Mouse (Mus musculus): Measurements from ENCODE around the gene Alkbh7. TPM values are rescaled to one million over a fixed set of nuclear protein-coding genes. Genes with fewer than 3 reads are reported as not detected.

Gene Alkbh7
- polyA plus RNA-seq, 1 experiment, result 59.2 TPM

- Histone ChIP-seq H3K27ac (ENCODE audit: insufficient read depth, low read depth, low read length) (no peak overlapping the region), H3K36me3 (ENCODE audit: control insufficient read depth, insufficient read depth, low read length) (no peaks in the 10 kb centered on the region), H3K4me1 (ENCODE audit: control insufficient read depth, insufficient read depth, low read length) (peaks cover 4% of the 10 kb centered on the region; the same call in 1 of the 2 replicates), H3K27me3 (replicated peaks; ENCODE audit: control insufficient read depth, insufficient read depth, low read length) (no peaks in the 10 kb centered on the region), H3K4me3 (ENCODE audit: insufficient read depth, low read depth, low read length) (no peak overlapping the region)
- no peak for DNase-seq
- TF ChIP-seq POLR2A (IDR thresholded peaks at IDR 0.05; ENCODE audit: low read depth, low read length) (no peak), CTCF (conservative IDR thresholded peaks at IDR 0.05; ENCODE audit: insufficient read depth, insufficient read length, low read depth, low read length) (no peak)
- 83% methylated on average over 7 of the region's 7 CpGs for WGBS
Measured at GRCm38 (mm10) chr17:56988441-56988840, 8.7 kb upstream of the Alkbh7 start.

DNA sequence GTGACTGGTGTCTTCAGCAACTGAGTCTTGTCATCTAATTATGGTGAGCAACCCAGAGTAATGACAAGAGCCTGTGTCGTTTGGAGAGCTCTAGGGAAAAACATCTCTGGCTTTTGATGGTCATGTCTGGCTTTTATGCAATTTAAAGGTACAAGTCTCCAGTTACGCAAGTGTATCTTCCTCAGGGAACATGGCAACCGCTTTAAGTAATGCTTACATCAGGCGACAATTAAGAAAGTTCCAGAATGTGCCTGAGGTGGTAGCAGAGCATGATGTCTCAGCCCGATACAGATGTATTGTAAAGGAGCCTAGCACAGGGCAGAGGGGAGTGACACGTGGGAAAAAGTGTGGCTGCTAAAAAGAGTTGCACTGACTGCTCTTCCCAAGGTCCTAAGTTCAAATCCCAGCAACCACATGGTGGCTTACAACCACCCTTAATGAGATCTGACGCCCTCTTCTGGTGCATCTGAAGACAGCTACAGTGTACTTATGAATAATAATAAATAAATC lies 8.2 kb upstream of the Alkbh7 start:
- WGBS, result 71% methylated on average over 7 of the region's 7 CpGs
- no peak overlapping the region for H3K4me3 ChIP-seq (ENCODE audit: insufficient read depth, low read depth, low read length)

DNA sequence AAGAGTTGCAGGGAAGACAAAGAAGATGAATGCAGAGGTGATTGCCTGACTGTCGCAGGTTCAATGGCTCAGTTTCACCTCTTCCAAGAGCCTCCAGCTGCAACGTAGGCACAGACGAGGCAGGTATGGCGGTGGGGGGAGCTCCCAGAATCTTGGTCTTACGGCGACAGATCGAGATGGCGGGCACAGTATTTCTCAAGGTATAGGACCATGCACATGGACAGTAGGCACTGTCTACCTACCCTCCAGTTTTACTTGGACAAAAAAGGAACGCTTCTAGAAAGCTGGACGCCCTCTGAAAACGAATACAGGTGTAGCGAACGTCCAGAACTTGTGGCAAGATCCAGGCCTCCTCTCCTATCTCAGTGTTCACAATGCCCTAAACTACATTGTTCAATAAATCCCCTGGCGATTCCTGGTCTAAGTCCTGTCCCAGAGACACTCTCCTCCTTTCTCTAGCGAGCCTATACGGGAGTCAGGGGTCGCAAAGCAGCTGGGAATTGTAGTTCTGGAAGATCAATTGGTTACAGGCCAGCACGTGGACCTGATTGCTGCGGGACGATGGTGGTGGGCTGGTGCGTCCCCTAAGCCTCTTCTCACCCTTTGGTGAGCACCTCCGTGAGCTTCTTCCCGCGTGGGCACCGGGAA lies 7.5 kb upstream of the Alkbh7 start:
- WGBS, result 2% methylated on average over 25 of the region's 25 CpGs
- Histone ChIP-seq H3K4me3 (ENCODE audit: insufficient read depth, low read depth, low read length) (peak overlapping the region; percentile 69), H3K36me3 (ENCODE audit: control insufficient read depth, insufficient read depth, low read length) (no peaks in the 10 kb centered on the region; the same call in 1 of the 2 replicates), H3K4me1 (ENCODE audit: control insufficient read depth, insufficient read depth, low read length) (peaks cover 4% of the 10 kb centered on the region; the same call in 1 of the 2 replicates), H3K27me3 (replicated peaks; ENCODE audit: control insufficient read depth, insufficient read depth, low read length) (no peaks in the 10 kb centered on the region), H3K27ac (ENCODE audit: insufficient read depth, low read depth, low read length) (peak overlapping the region; percentile 49)
- DNase-seq, result peak; percentile 90
- TF ChIP-seq CTCF (conservative IDR thresholded peaks at IDR 0.05; ENCODE audit: insufficient read depth, insufficient read length, low read depth, low read length), result no peak
- TF ChIP-seq POLR2A (IDR thresholded peaks at IDR 0.05; ENCODE audit: low read depth, low read length), result no peak

More for the DNA sequence above, 8.2 kb upstream of the Alkbh7 start:
- DNase-seq, result no peak
- H3K4me1 ChIP-seq (ENCODE audit: control insufficient read depth, insufficient read depth, low read length), result peaks cover 4% of the 10 kb centered on the region; the same call in 1 of the 2 replicates
- no peaks in the 10 kb centered on the region for H3K27me3 ChIP-seq (replicated peaks; ENCODE audit: control insufficient read depth, insufficient read depth, low read length)
- no peak overlapping the region for H3K27ac ChIP-seq (ENCODE audit: insufficient read depth, low read depth, low read length)
- no peaks in the 10 kb centered on the region; the same call in 1 of the 2 replicates for H3K36me3 ChIP-seq (ENCODE audit: control insufficient read depth, insufficient read depth, low read length)
- TF ChIP-seq POLR2A (IDR thresholded peaks at IDR 0.05; ENCODE audit: low read depth, low read length) (no peak), CTCF (conservative IDR thresholded peaks at IDR 0.05; ENCODE audit: insufficient read depth, insufficient read length, low read depth, low read length) (no peak)

GRCm38 (mm10) chr17:56990115-56990746 lies 6.9 kb upstream of the Alkbh7 start, which contains the start of gene Clpp:
Gene Clpp (plus strand): TSS chr17:56990305.
- H3K27ac ChIP-seq (ENCODE audit: insufficient read depth, low read depth, low read length), result peak within 1 kb of the TSS; percentile 80
- DNase-seq, result peak; percentile 98
- no peaks in the 10 kb centered on the region for H3K27me3 ChIP-seq (replicated peaks; ENCODE audit: control insufficient read depth, insufficient read depth, low read length)
- no peaks in the 10 kb centered on the region; the same call in 1 of the 2 replicates for H3K36me3 ChIP-seq (ENCODE audit: control insufficient read depth, insufficient read depth, low read length)
- peaks cover 4% of the 10 kb centered on the region; the same call in 1 of the 2 replicates for H3K4me1 ChIP-seq (ENCODE audit: control insufficient read depth, insufficient read depth, low read length)
- TF ChIP-seq POLR2A (IDR thresholded peaks at IDR 0.05; ENCODE audit: low read depth, low read length), result peak; percentile 86
- TF ChIP-seq CTCF (conservative IDR thresholded peaks at IDR 0.05; ENCODE audit: insufficient read depth, insufficient read length, low read depth, low read length), result no peak
- peak within 1 kb of the TSS; percentile 95 for H3K4me3 ChIP-seq (ENCODE audit: insufficient read depth, low read depth, low read length)
- under 1% methylated on average over 52 of the region's 52 CpGs for WGBS

DNA sequence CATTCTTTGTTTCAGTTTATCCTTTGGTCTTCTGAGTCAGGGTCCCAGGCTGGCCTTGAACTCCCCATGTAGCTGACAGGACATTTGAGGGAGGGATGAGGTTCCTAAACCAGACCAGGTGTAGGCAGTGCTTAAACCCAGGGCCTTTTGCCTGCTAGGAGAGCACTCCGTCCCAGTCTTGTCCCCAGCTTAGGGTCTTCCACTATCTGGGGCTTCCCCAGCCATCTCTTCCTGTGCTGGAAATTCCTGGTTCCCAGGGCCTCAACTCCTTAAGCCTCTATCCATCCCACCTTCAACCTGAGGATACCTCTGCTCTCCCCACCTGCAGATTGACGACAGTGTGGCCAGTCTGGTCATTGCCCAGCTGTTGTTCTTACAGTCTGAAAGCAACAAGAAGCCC lies 6.2 kb upstream of the Alkbh7 start:
- Histone ChIP-seq H3K27me3 (replicated peaks; ENCODE audit: control insufficient read depth, insufficient read depth, low read length) (no peaks in the 10 kb centered on the region), H3K27ac (ENCODE audit: insufficient read depth, low read depth, low read length) (no peak overlapping the region)
- WGBS, result 69% methylated on average over 2 of the region's 2 CpGs

DNA sequence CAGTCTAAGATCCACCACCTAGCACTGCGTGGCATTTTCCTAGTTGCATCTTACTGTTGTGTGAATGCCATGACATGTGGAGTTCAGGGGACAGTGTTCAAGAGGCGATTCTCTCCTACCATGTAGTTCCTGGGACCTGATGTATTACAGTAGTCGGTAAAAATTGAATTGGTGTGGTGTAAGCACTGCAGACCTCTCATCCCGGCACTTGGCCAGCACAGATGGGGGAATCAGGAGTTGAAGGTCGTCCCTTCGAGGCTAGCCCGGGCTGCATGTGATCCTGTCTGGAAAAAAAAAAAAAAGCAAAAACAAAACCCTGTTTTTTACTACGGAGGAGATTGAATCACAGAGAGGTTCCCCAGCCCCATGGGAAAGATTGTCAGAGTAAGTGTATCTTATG lies 2.1 kb upstream of the Alkbh7 start:
- Histone ChIP-seq H3K36me3 (ENCODE audit: control insufficient read depth, insufficient read depth, low read length) (no peaks in the 10 kb centered on the region; the same call in 1 of the 2 replicates), H3K4me3 (ENCODE audit: insufficient read depth, low read depth, low read length) (no peak overlapping the region)
- no peak for DNase-seq

More for the DNA sequence above, 6.2 kb upstream of the Alkbh7 start:
- H3K4me1 ChIP-seq (ENCODE audit: control insufficient read depth, insufficient read depth, low read length), result peaks cover 4% of the 10 kb centered on the region; the same call in 1 of the 2 replicates
- no peak for DNase-seq
- TF ChIP-seq POLR2A (IDR thresholded peaks at IDR 0.05; ENCODE audit: low read depth, low read length) (no peak), CTCF (conservative IDR thresholded peaks at IDR 0.05; ENCODE audit: insufficient read depth, insufficient read length, low read depth, low read length) (no peak)
- peak overlapping the region; percentile 95 for H3K4me3 ChIP-seq (ENCODE audit: insufficient read depth, low read depth, low read length)
- H3K36me3 ChIP-seq (ENCODE audit: control insufficient read depth, insufficient read depth, low read length), result no peaks in the 10 kb centered on the region; the same call in 1 of the 2 replicates

GRCm38 (mm10) chr17:56996506-56996905 lies 633 bp upstream of the Alkbh7 start:
- DNase-seq, result no peak
- Histone ChIP-seq H3K27me3 (replicated peaks; ENCODE audit: control insufficient read depth, insufficient read depth, low read length) (no peaks in the 10 kb centered on the region), H3K27ac (ENCODE audit: insufficient read depth, low read depth, low read length) (no peak overlapping the region), H3K36me3 (ENCODE audit: control insufficient read depth, insufficient read depth, low read length) (no peaks in the 10 kb centered on the region; the same call in 1 of the 2 replicates), H3K4me1 (ENCODE audit: control insufficient read depth, insufficient read depth, low read length) (peaks cover 3% of the 10 kb centered on the region; the same call in 1 of the 2 replicates), H3K4me3 (ENCODE audit: insufficient read depth, low read depth, low read length) (no peak overlapping the region)
- WGBS, result 61% methylated on average over 2 of the region's 2 CpGs
- TF ChIP-seq CTCF (conservative IDR thresholded peaks at IDR 0.05; ENCODE audit: insufficient read depth, insufficient read length, low read depth, low read length) (no peak), POLR2A (IDR thresholded peaks at IDR 0.05; ENCODE audit: low read depth, low read length) (no peak)

More for the DNA sequence above, 2.1 kb upstream of the Alkbh7 start:
- no peak overlapping the region for H3K27ac ChIP-seq (ENCODE audit: insufficient read depth, low read depth, low read length)
- 84% methylated on average over 8 of the region's 8 CpGs for WGBS
- H3K4me1 ChIP-seq (ENCODE audit: control insufficient read depth, insufficient read depth, low read length), result peaks cover 7% of the 10 kb centered on the region; the same call in 1 of the 2 replicates
- TF ChIP-seq POLR2A (IDR thresholded peaks at IDR 0.05; ENCODE audit: low read depth, low read length) (no peak), CTCF (conservative IDR thresholded peaks at IDR 0.05; ENCODE audit: insufficient read depth, insufficient read length, low read depth, low read length) (no peak)
- no peaks in the 10 kb centered on the region for H3K27me3 ChIP-seq (replicated peaks; ENCODE audit: control insufficient read depth, insufficient read depth, low read length)
